Mouse (Mus musculus) MEL (cell line): ENCODE measurements at regions not wholly inside any gene's neighbourhood (a gene's known extent, or its start where the extent isn't known, plus 50 kb on each side); places are given as distances from the start of the nearest gene placed in this dataset.

Experiments used
- DNase-seq: peaks from one replicate; pipeline ENCODE4 v3.0.0; 2011; ENCODE audit warnings: low read depth, low spot score
- H3K27ac ChIP-seq: 2 replicates; pipeline ENCODE4 v1.5.1; 2012; ENCODE audit warnings: low read depth, mild to moderate bottlenecking, control low read depth, low read length, moderate library complexity; ENCODE audit not compliant: control insufficient read depth
- H3K27me3 ChIP-seq, 2 experiments: fragments of 150-350 bp in 1 of 2; sonication (generic) in 1 of 2; 2 replicates each; pipeline ENCODE4 v1.6.1; 2012; ENCODE audit warnings: low read length in 2 of 2, mild to moderate bottlenecking in 2 of 2, improper control_type of control experiment in 1 of 2, moderate library complexity in 1 of 2; ENCODE audit not compliant: insufficient read depth in 2 of 2, control insufficient read depth in 1 of 2
- H3K36me3 ChIP-seq, 2 experiments: 2 replicates each; pipeline ENCODE4 v1.6.1; 2012 to 2014; ENCODE audit warnings: low read length in 2 of 2, improper control_type of control experiment in 1 of 2, inconsistent platforms in 1 of 2, mild to moderate bottlenecking in 1 of 2; ENCODE audit not compliant: insufficient read depth in 2 of 2, control insufficient read depth in 1 of 2
- H3K4me1 ChIP-seq, 2 experiments: fragments of 150-350 bp in 1 of 2; sonication (generic) in 1 of 2; 2 replicates each; pipeline ENCODE4 v1.6.1; 2012; ENCODE audit warnings: low read length in 2 of 2, improper control_type of control experiment in 1 of 2, mild to moderate bottlenecking in 1 of 2; ENCODE audit not compliant: insufficient read depth in 2 of 2, control insufficient read depth in 1 of 2
- H3K4me3 ChIP-seq, 2 experiments: fragments of 150-350 bp in 1 of 2; sonication (generic) in 1 of 2; 2 replicates each; pipeline ENCODE4 v1.5.1; 2012; ENCODE audit warnings: low read depth in 2 of 2, low read length in 2 of 2, mild to moderate bottlenecking in 2 of 2, moderate library complexity in 2 of 2, control low read depth in 1 of 2, improper control_type of control experiment in 1 of 2; ENCODE audit not compliant: control insufficient read depth in 1 of 2, insufficient read depth in 1 of 2
- H3K79me2 ChIP-seq: 2 replicates; pipeline ENCODE4 v1.6.1; 2012; ENCODE audit warnings: mild to moderate bottlenecking, low read length, moderate library complexity; ENCODE audit not compliant: control insufficient read depth, poor library complexity, insufficient read depth
- H3K9ac ChIP-seq: 2 replicates; pipeline ENCODE4 v1.6.1; 2012; ENCODE audit warnings: low read depth, mild to moderate bottlenecking, control low read depth, low read length, moderate library complexity; ENCODE audit not compliant: control insufficient read depth, poor library complexity, severe bottlenecking
- H3K9me3 ChIP-seq: fragments of 150-350 bp; sonication (generic); replicated peaks from 2 replicates; pipeline ENCODE4 v1.6.1; 2012; ENCODE audit warnings: mild to moderate bottlenecking, low read length, improper control_type of control experiment, moderate library complexity; ENCODE audit not compliant: insufficient read depth
- BHLHE40 ChIP-seq: IDR thresholded peaks from 2 replicates; pipeline ENCODE4 v1.6.1; 2012; ENCODE audit warnings: low read depth, mild to moderate bottlenecking, inconsistent platforms, low read length, improper control_type of control experiment, borderline replicate concordance
- CHD1 ChIP-seq: IDR thresholded peaks from 2 replicates; pipeline ENCODE4 v1.6.1; 2012; ENCODE audit warnings: low read depth, mild to moderate bottlenecking, inconsistent platforms, low read length, improper control_type of control experiment
- CHD2 ChIP-seq: IDR thresholded peaks from 2 replicates; pipeline ENCODE4 v1.6.1; 2011; ENCODE audit warnings: low read length, improper control_type of control experiment
- CTCF ChIP-seq, 3 experiments: IDR thresholded peaks in 2 of 3; conservative IDR thresholded peaks in 1 of 3; 2 replicates each; pipeline ENCODE4 v1.5.1; 2011 to 2012; ENCODE audit warnings: low read length in 3 of 3, low read depth in 2 of 3, mild to moderate bottlenecking in 2 of 3, improper control_type of control experiment in 1 of 3, inconsistent platforms in 1 of 3, mixed read lengths in 1 of 3, moderate library complexity in 1 of 3; ENCODE audit not compliant: control insufficient read depth in 1 of 3, insufficient read depth in 1 of 3, poor library complexity in 1 of 3, severe bottlenecking in 1 of 3
- E2F4 ChIP-seq: IDR thresholded peaks from 2 replicates; pipeline ENCODE4 v1.6.1; 2011; ENCODE audit warnings: low read depth, low read length, improper control_type of control experiment, borderline replicate concordance
- GABPA ChIP-seq: IDR thresholded peaks from 2 replicates; pipeline ENCODE4 v1.6.1; 2012; ENCODE audit warnings: low read depth, mild to moderate bottlenecking, inconsistent platforms, low read length, improper control_type of control experiment, moderate library complexity
- HCFC1 ChIP-seq: IDR thresholded peaks from 2 replicates; pipeline ENCODE4 v1.6.1; 2012; ENCODE audit warnings: low read depth, mild to moderate bottlenecking, inconsistent platforms, low read length, improper control_type of control experiment, moderate library complexity
- JUND ChIP-seq: IDR thresholded peaks from 2 replicates; pipeline ENCODE4 v1.6.1; 2011; ENCODE audit warnings: low read depth, mild to moderate bottlenecking, improper control_type of control experiment, low read length
- MAFK ChIP-seq: IDR thresholded peaks from 2 replicates; pipeline ENCODE4 v1.6.1; 2011; ENCODE audit warnings: low read depth, mild to moderate bottlenecking, low read length, improper control_type of control experiment, borderline replicate concordance
- MAX ChIP-seq: IDR thresholded peaks from 2 replicates; pipeline ENCODE4 v1.6.1; 2011; ENCODE audit warnings: low read length, improper control_type of control experiment
- MAZ ChIP-seq: IDR thresholded peaks from 2 replicates; pipeline ENCODE4 v1.6.1; 2012; ENCODE audit warnings: low read depth, mild to moderate bottlenecking, inconsistent platforms, low read length, improper control_type of control experiment
- MEF2A ChIP-seq: IDR thresholded peaks from 2 replicates; pipeline ENCODE4 v1.6.1; 2014; ENCODE audit warnings: low read depth, mild to moderate bottlenecking, inconsistent platforms, low read length, improper control_type of control experiment; ENCODE audit not compliant: poor library complexity, insufficient replicate concordance, severe bottlenecking; ENCODE audit errors: extremely low read depth
- MYC ChIP-seq: IDR thresholded peaks from 2 replicates; pipeline ENCODE4 v1.6.1; 2011; ENCODE audit warnings: low read depth, mild to moderate bottlenecking, low read length, improper control_type of control experiment, moderate library complexity
- NRF1 ChIP-seq: IDR thresholded peaks from 2 replicates; pipeline ENCODE4 v1.6.1; 2014; ENCODE audit warnings: low read depth, mild to moderate bottlenecking, inconsistent platforms, low read length, improper control_type of control experiment, moderate library complexity; ENCODE audit not compliant: poor library complexity, insufficient read depth, severe bottlenecking
- POLR2AphosphoS2 ChIP-seq: IDR thresholded peaks from 2 replicates; pipeline ENCODE4 v1.6.1; 2011; ENCODE audit warnings: low read length, improper control_type of control experiment
- POLR2AphosphoS5 ChIP-seq: IDR thresholded peaks from 2 replicates; pipeline ENCODE4 v1.6.1; 2012; ENCODE audit warnings: low read depth, borderline replicate concordance, mild to moderate bottlenecking, inconsistent platforms, low read length, moderate library complexity, mixed read lengths
- RCOR1 ChIP-seq: IDR thresholded peaks from 2 replicates; pipeline ENCODE4 v1.6.1; 2012; ENCODE audit warnings: low read depth, mild to moderate bottlenecking, inconsistent platforms, low read length, improper control_type of control experiment
- SIN3A ChIP-seq: IDR thresholded peaks from 2 replicates; pipeline ENCODE4 v1.6.1; 2012; ENCODE audit warnings: low read length, improper control_type of control experiment, inconsistent platforms
- SMC3 ChIP-seq: IDR thresholded peaks from 2 replicates; pipeline ENCODE4 v1.6.1; 2011; ENCODE audit warnings: low read depth, low read length, improper control_type of control experiment
- USF1 ChIP-seq: IDR thresholded peaks from 2 replicates; pipeline ENCODE4 v1.6.1; 2014; ENCODE audit warnings: low read depth, mild to moderate bottlenecking, inconsistent platforms, low read length, improper control_type of control experiment, moderate library complexity
- USF2 ChIP-seq, 2 experiments: IDR thresholded peaks; 2 replicates each; pipeline ENCODE4 v1.6.1; 2011 to 2012; ENCODE audit warnings: improper control_type of control experiment in 2 of 2, low read length in 2 of 2, borderline replicate concordance in 1 of 2, inconsistent platforms in 1 of 2, low read depth in 1 of 2, mild to moderate bottlenecking in 1 of 2; ENCODE audit not compliant: insufficient read depth in 1 of 2
- ZMIZ1 ChIP-seq: IDR thresholded peaks from 2 replicates; pipeline ENCODE4 v1.6.1; 2012; ENCODE audit warnings: low read depth, mild to moderate bottlenecking, inconsistent platforms, low read length, improper control_type of control experiment, moderate library complexity
- ZNF384 ChIP-seq: IDR thresholded peaks from 2 replicates; pipeline ENCODE4 v1.6.1; 2012; ENCODE audit warnings: low read depth, mild to moderate bottlenecking, inconsistent platforms, low read length, improper control_type of control experiment

DNA sequence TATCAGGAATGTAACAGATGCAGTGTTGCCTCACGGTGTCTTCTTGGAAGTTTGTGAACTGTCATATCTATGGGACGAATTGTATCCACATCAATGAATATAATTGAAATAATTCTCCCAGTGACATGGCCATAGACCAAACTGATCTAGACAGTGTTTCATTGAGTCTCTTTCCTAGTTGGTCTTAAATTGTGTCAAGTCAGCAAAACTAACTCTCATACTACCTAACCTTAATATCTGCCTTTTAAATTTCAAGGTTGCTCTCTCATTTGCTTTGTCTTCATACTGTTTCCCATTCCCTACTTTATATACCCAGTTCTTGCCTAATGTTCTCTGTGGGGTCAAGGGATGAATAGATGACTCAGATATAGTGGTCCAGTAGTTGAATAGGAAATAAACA, 397.9 kb upstream of the Gm765 start:
- no peaks in the 10 kb centered on the region for H3K36me3 ChIP-seq
- TF ChIP-seq MAFK (peak; percentile 39; the same call in 1 of the 2 replicates), CHD2 (no peak), POLR2AphosphoS5 (no peak)
- H3K4me1 ChIP-seq = no peaks in the 10 kb centered on the region
- H3K9me3 ChIP-seq = no peaks in the 10 kb centered on the region
- H3K79me2 ChIP-seq = no peaks in the 10 kb centered on the region
- DNase-seq = no peak
- no peaks in the 10 kb centered on the region for H3K27me3 ChIP-seq
- H3K4me3 ChIP-seq = no peak overlapping the region
- H3K27ac ChIP-seq = no peak overlapping the region
- no peak overlapping the region for H3K9ac ChIP-seq

DNA sequence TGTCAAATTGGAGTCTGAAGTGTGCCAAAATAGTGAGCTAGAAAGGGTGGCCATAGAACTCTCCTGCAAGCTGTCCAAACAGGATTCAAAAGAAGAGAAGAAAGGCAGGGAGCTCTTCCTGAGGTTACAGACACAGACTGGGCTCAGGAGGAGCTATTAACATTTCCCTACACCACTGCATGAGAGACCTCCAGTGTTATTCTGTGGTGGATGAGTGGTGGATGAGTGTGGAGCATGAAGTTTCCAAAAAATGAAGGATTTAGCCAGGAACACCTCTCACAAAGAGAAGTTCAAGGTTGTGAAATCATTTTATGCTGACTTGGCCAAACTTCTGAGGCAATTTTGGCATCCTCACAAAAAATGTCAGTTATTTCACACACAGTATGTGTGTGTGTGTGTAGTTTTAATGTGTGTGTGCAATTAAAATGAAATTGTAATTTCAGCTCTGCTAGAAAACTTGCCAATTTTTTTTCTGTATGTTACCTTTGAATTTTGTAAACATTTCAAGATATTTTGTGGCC, 388.5 kb upstream of the Gm765 start:
- TF ChIP-seq SIN3A (no peak), CHD1 (no peak), CTCF (IDR thresholded peaks at IDR 0.05 in 2 of 3, conservative IDR thresholded peaks at IDR 0.05 in 1 of 3; ENCODE audit: control insufficient read depth in 1 of 3, insufficient read depth in 1 of 3, low read depth in 2 of 3, low read length in 3 of 3, poor library complexity in 1 of 3, severe bottlenecking in 1 of 3) (no peak), MAX (no peak)
- DNase-seq = no peak

DNA sequence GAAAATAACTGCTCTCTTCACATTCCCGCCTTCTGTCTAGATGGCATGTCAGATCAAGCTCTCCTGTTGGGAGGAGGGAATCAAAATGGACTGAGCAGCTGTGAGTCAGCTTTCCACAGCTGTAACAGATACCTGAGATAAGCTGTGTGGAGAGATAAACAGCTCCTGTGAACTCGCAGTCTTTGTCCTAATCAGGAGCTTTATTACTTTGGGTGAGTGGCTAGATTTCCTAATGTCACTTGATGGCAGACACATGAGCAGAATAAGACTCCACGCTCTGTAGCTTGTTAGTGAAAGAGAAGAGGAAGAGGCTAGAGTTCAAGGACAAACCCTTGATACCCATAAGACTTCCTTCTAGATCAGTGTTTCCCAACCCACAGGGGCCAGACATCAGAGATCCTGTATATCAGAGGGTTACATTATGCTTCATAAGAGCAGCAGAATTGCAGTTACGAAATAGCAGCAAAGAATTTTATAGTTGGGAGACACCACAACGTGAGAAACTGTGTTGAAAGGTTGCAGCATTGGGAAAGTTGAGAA, 384.1 kb upstream of the Gm765 start:
- no peaks in the 10 kb centered on the region for H3K27me3 ChIP-seq
- no peak overlapping the region for H3K9ac ChIP-seq
- H3K79me2 ChIP-seq = no peaks in the 10 kb centered on the region
- H3K27ac ChIP-seq = no peak overlapping the region
- H3K9me3 ChIP-seq = no peaks in the 10 kb centered on the region
- H3K36me3 ChIP-seq = no peaks in the 10 kb centered on the region
- no peak overlapping the region for H3K4me3 ChIP-seq
- no peak for DNase-seq
- no peak for TF ChIP-seq GABPA
- TF ChIP-seq RCOR1 = no peak
- TF ChIP-seq MEF2A = no peak
- no peak for TF ChIP-seq BHLHE40
- TF ChIP-seq CHD1 = no peak
- no peak for TF ChIP-seq POLR2AphosphoS2
- TF ChIP-seq JUND = no peak
- TF ChIP-seq NRF1 = no peak
- no peak for TF ChIP-seq ZNF384
- TF ChIP-seq HCFC1 = no peak
- TF ChIP-seq USF2 (IDR thresholded peaks at IDR 0.05; ENCODE audit: borderline replicate concordance in 1 of 2, insufficient read depth in 1 of 2, low read depth in 1 of 2, low read length in 2 of 2) = no peak
- no peak for TF ChIP-seq E2F4
- no peak for TF ChIP-seq MAX
- no peak for TF ChIP-seq ZMIZ1
- TF ChIP-seq MAZ = no peak
- no peak for TF ChIP-seq SIN3A
- TF ChIP-seq MYC = no peak
- no peak for TF ChIP-seq USF1
- TF ChIP-seq SMC3 = no peak
- no peak for TF ChIP-seq MAFK
- H3K4me1 ChIP-seq = no peaks in the 10 kb centered on the region

More for the DNA sequence above, 388.5 kb upstream of the Gm765 start:
- H3K4me1 ChIP-seq = no peaks in the 10 kb centered on the region
- H3K27ac ChIP-seq = no peak overlapping the region
- H3K4me3 ChIP-seq = no peak overlapping the region
- H3K9me3 ChIP-seq = no peaks in the 10 kb centered on the region
- H3K27me3 ChIP-seq = no peaks in the 10 kb centered on the region
- no peaks in the 10 kb centered on the region for H3K36me3 ChIP-seq
- H3K79me2 ChIP-seq = no peaks in the 10 kb centered on the region
- no peak overlapping the region for H3K9ac ChIP-seq
